Mouse (Mus musculus): Measurements from ENCODE around the gene Ap1b1.
"Not testable (repeated sequence)": the region's sequence is repeated elsewhere in the genome, so short reads cannot be mapped to it uniquely, and the experiment has no call there.

Ap1b1 gene

DNA sequence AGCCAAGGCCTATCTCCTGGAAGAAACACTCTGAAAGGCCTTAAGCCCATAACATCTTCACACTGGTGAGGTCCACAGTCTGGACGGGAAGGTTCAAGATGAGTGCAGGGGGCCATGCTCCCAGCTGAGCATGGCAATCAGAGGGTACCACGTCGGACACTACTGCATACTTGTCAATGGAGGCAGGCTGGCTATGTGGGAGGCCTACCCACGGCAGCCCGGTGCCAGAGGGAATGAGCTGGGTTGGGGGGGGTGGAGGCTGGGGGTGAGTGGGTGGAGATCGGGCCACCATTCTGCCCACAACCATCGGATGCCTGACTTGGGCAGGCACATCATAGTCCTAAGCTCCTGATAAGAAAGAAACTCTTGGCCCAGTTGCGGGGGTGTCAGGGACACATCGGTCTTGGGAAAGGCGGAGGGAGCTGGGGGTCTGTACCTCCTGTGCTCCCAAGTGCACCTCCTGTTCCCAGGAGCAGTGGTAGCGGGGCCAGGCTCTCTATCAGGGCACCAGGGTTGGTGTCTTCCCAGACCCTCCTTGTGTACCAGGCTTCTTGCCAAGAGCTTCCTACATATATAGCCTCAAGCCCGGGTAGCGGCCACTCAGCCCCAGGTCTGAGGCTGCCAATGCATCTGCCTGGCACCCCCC lies 76.4 kb downstream of the Ap1b1 start:
- DNase-seq = no peak

DNA sequence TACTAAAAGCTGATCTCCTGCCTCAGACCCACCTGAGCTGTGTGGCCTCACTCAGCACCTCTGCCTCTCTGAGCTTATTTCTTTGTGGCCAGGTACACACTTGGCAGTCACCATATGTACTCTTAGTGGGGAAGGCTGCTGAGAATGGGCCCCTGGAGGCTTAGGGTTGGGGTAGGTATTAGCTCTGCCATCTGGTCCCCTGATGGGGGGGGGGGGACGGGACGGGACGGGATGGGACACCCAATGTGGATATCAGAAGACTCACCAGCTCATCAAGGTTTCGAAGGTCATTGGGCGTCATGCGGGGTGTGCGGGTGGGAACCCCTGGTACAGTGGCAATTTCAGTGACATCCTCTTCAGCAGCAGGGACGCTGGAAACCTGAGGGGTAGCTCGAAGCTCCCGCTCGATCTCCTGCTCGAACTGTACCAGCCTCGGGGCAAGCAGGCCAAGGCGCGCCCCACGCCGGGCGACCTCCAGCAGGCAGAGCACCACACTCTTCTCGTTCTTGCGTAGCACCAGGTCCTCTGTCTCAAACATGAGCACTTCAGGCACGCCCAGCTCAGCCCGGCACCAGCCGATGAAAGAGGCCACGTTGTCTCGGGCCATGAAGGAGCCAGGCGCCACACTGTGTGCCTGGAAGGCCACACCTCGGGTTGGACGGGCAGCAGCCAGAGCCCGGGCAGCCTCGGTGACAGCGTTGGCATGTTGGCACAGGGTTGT lies 77.1 kb downstream of the Ap1b1 start:
- DNase-seq = peak; percentile 34

DNA sequence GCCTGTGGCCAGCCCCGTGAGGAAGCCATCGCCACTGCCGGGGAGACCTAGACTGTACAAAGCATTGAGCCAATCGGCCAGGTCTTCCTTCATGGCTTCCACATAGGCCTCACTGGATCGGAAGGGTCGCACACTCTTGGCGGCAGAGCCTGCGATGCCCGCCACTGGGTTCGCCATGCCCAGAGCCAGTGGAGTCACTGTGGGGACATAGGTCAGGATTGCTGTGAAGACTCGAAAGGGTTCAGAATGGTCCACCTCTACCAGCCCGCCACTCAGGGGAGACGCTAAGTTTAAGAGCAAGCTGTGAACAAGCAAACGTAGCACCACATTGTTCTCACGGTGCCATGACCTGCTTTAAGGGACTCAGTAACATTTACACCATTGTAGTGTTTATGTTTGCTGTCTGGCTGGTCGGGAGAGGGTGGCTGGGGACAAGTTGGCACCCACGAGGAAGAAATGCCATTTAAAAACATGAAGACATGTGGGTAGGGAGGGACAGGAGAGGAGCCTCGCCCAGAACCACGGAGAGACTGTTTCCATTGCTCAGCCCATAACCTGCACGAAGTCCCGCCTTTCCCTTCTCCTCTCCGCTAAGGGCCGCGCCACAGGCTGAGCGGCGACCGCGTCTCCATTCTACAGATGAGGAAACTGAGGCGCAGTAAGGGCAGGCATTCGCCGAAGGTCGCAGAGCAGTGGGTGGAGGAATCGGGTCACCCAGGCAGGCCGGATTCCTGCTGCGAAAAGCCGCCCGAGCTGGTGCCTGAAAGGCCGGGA lies 77.8 kb downstream of the Ap1b1 start:
- DNase-seq = no peak

DNA sequence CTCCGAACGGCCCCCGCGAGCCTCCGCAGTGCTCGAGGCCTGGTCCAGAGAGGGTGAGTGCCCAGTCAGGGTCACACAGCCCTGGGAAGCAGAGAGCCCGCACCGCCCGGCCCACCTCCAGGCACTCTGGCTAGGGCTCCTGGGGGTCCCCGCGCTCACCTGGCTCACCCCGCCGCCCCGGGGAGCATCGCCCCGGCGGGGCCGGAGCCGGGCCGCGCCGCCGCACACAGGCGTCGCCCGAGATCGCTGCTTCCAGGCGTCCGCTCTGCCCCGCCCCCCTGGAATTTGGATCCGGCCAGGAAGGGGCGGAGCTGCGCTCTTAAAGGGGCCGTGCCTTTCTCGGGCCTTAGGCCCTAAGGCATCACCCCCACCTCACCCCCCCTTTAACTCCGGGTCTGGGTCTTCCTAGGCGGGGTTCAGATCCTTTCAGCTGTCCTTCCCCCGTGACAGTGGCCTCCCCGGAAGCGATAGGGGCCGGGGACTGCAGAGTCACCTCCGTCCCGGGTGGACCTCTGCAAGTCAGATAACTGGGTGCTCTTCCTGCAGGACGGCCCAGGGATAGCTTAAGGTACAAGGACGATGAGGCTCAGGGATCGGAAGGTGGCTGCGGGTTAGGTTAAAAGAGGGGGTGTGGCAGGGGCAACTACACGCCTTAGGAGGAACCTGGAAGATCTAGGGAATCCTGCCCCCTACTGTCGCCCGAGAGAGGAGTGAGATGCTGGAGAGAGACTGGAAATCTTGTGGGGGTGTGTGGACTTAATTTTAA lies 78.6 kb downstream of the Ap1b1 start, which contains the start of gene Gas2l1:
Gene Gas2l1, minus strand, starts transcription at position 272 of the 766 bp plus-strand sequence.
- DNase-seq = peak; percentile 82

DNA sequence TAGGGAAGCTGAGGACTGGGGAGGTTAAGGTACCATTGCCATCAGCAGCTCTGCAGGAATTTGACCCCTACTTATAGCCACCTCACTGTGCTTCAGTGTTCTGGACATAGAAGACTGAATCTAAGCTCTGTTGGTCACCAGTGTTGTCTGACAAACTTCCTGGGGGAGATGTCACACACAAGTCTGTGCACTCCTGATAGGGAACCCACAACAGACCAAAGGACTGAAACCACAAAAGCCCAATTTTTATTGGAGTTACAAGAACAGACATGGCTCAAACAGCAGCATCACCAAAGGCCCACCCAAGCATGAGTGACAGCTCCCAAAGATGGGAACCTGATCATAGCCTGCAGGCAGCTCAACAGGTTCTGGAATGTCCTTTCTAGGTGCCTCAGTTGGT lies 80.4 kb downstream of the Ap1b1 start:
- no peak for DNase-seq

DNA sequence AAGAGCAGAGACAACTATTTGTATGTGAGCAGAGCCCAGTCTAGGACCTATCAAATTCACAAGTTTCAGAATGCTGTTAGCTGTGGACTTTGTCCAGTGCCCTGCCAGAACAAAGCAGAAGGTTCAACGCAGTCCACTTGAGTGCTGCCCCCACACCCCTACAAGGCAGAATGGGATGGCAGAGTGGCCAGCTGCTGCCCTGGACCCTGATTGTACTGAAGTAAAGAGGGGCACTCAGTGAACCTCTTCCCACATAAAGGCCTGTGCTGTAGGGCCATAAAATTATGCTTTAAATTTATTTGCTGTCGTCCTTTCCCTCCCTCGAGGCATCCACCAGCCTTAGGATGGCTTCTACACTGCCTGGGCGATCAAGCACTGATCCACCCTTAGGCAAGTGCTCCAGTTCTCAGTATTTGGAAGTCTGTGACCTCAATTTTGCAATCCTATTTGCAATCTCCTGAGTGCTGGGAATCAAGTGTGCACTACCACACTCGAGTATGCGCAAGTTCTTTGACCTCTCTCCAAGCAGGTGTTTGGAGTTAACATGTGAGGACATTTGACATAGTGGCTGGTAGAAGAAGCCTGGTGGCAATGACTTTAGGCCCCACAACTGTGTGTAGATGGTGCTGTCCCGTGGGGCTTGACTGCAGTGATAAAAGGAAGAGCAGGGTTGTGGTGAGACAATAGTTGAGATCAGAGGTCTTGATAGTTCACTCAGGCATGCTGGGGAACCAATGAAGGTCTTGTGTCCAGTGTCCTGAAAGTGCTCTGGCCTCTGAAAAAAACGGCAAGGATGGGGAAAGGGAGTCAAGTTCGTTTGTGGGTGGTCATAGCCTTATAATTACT lies 81.7 kb downstream of the Ap1b1 start:
- DNase-seq = no peak

DNA sequence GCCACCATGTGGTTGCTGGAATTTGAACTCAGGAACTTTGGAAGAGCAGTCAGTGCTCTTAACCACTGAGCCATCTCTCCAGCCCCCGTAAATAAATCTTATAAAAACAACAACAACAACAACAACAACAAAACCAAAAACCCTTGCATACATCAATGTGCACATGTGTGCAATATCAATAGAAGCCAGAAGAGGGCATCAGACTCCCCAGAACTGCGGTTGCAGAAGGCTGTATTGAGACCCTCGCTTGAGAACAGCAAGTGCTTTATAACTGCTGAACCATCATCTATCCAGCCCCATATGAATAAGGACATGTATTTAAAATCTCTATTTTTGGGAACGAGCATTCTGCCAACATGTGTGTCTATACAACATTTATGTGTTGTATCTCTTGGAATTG lies 88.3 kb downstream of the Ap1b1 start:
- no peak for DNase-seq

DNA sequence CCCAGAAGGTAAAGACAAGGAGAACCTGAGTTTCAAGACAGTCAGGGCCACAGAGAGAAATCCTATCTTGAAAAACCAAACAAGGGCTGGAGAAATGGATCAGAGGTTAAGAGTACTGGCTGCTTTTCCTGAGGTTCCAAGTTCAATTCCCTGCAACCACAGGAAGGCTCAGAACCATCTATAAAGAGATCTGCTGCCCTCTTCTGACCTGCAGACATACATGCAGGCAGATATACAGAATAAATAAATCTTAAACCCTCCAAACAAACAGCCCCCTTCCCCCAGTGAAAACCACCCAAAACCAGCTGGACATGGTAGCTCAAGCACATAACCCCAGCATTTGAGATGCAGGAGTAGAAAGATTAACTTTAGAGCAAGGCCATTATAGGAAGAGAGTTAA lies 89.1 kb downstream of the Ap1b1 start:
- DNase-seq = no peak

DNA sequence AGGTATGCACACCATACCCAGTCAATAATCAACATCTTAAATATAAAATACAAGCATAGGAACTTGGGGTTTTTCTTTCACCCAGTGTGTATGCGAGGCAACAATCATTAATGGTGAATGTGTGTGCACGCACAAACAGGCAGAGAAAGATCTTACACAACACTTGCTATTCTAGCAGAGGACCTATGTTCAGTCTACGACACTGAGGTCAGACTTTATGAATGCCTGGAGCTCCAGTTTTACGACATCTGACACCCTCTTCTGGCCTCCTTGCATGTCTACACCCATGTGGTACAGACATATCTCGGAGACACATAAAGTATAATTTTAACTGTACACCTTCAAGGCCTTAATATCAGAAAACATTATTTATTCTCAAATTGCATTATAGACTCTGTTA lies 90.2 kb downstream of the Ap1b1 start:
- not testable (repeated sequence) for DNase-seq

DNA sequence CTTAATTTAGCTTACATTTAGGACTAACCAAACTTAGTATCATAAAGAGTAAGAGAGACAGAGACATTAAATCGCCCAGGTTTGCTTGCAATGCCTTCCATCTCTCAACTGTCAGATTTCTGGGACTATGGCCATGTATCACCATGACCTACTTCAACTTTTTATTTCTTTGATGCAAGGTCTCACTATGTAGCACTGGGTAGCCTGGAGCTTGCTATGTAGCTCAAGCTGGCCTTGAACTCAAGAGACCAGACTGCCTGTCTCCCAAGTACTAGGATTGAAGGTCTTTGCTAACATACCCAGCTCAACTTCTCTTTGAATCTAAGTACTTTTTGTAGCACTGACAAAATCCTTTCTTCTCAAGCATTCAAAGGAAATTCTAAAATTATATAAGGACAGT lies 102.5 kb downstream of the Ap1b1 start:
- DNase-seq = no peak

DNA sequence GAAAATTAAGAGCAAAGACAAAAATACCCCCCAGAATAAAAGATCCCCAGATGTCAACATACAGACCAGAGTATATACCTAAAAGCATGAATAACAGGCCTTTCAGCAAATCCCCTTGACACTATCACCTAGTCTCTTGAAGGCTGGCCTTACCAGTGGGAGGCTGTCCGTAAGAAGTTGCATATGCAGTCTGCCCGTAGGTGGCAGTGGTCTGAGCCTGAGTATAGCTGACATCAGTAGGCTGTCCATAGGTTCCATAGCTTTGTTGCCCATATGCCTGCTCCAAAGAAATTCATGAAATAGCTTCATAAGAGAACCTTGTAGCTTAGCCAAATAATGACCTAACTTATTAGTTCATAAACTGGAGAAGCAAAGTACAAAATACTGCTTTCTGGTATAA lies 105.1 kb downstream of the Ap1b1 start:
- DNase-seq = no peak

Measured in cerebellum, adult 11 months (tissue).